8 mouse cellular contexts compared by ENCODE assay signal in the genomic region with DNA sequence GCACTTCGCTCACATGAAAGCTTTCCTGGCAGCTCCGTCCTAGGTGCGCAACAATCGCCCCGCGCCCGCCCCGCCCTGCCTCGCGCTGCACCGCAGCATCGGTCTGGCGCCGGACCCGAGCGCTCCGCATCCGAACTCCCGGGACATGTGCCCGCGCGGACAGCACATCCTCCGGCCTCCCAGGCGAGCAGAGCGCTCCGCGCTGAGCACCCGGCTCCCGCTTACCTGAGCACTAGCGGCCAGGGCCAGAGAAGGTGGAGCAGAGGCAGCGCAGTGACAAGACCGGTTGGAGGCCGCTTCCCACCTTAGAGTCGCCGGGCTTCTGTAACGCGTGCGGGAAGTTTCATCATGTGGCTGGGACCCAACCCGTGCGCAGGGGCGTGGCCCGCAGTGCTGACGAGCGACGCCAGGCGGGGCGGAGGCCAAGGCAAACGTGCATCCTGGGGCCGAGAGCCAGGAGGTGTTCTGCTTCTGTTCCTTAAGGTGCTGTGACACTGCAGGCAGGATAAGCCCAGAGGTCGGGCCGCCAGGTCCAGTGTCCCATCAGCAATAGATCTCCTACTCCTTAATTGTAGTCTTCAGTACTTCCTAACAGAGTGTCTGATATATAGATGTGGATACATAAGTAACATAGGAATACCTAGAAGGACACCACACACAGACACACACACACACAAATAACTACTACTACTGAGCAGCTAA. TPM values are rescaled to one million over a fixed set of nuclear protein-coding genes. Genes with fewer than 3 reads are reported as not detected.
DNase-seq lines count a peak whose midpoint lies in the region; ATAC-seq lines count a peak whose summit lies in the region.

A gene (minus strand): TSS at position 371 of the 702 bp plus-strand sequence.

- H3K4me1 ChIP-seq in forebrain, embryonic 11.5 days (replicated peaks; ENCODE audit: control insufficient read depth, insufficient read depth, low read length): 0 out of 2 replicates have a peak, but pooled peaks cover 2% of the 10 kb centered on the region
- peaks cover 5% of the 10 kb centered on the region for H3K4me1 ChIP-seq in heart, embryonic 16.5 days (ENCODE audit: control insufficient read depth, insufficient read depth, low read length)
- H3K4me1 ChIP-seq in liver, embryonic 13.5 days (replicated peaks): peaks cover 79% of the 10 kb centered on the region
- H3K4me1 ChIP-seq in stomach, embryonic 14.5 days (ENCODE audit: control insufficient read depth, insufficient read depth, low read length): no peaks in the 10 kb centered on the region

- peak within 1 kb of the TSS; percentile 74 for H3K9ac ChIP-seq in forebrain, embryonic 11.5 days (ENCODE audit: low read length)
- H3K9ac ChIP-seq in heart, embryonic 16.5 days (ENCODE audit: low read length): peak within 1 kb of the TSS; percentile 65
- H3K9ac ChIP-seq in liver, embryonic 13.5 days: peak within 1 kb of the TSS; percentile 94
- peak within 1 kb of the TSS; percentile 46 for H3K9ac ChIP-seq in stomach, embryonic 14.5 days (replicated peaks; ENCODE audit: low read depth, low read length)

- H3K9me3 ChIP-seq in forebrain, embryonic 11.5 days (ENCODE audit: control insufficient read depth, low read length): no peaks in the 10 kb centered on the region
- H3K9me3 ChIP-seq in heart, embryonic 16.5 days (replicated peaks; ENCODE audit: control insufficient read depth, low read length): no peaks in the 10 kb centered on the region
- no peaks in the 10 kb centered on the region for H3K9me3 ChIP-seq in liver, embryonic 13.5 days (replicated peaks)
- H3K9me3 ChIP-seq in stomach, embryonic 14.5 days (ENCODE audit: control insufficient read depth, low read depth, low read length): no peaks in the 10 kb centered on the region

- no peaks in the 10 kb centered on the region for H3K27me3 ChIP-seq in forebrain, embryonic 11.5 days (ENCODE audit: control insufficient read depth, insufficient read depth, low read length)
- H3K27me3 ChIP-seq in heart, embryonic 16.5 days (ENCODE audit: control insufficient read depth, insufficient read depth, low read length): no peaks in the 10 kb centered on the region
- no peaks in the 10 kb centered on the region for H3K27me3 ChIP-seq in liver, embryonic 13.5 days
- H3K27me3 ChIP-seq in stomach, embryonic 14.5 days (ENCODE audit: control insufficient read depth, insufficient read depth, low read length): no peaks in the 10 kb centered on the region

- peak; percentile 97 for ATAC-seq in forebrain, embryonic 11.5 days (replicated peaks; ENCODE audit: low FRiP score)
- peak; percentile 87 for ATAC-seq in heart, embryonic 16.5 days (replicated peaks; ENCODE audit: extremely low read depth, insufficient read depth, low FRiP score)
- peak; percentile 89 for ATAC-seq in liver, embryonic 13.5 days (ENCODE audit: low read depth)
- peak; percentile 96 for ATAC-seq in stomach, embryonic 14.5 days (ENCODE audit: insufficient number of reproducible peaks, insufficient read depth, low FRiP score, low read depth)

- peak within 1 kb of the TSS; percentile 94 for H3K4me2 ChIP-seq in forebrain, embryonic 11.5 days (ENCODE audit: low read depth, low read length, severe bottlenecking)
- H3K4me2 ChIP-seq in heart, embryonic 16.5 days (ENCODE audit: low read depth, low read length): peak within 1 kb of the TSS; percentile 82
- peak within 1 kb of the TSS; percentile 82 for H3K4me2 ChIP-seq in liver, embryonic 13.5 days
- H3K4me2 ChIP-seq in stomach, embryonic 14.5 days (replicated peaks; ENCODE audit: low read depth, low read length): peak within 1 kb of the TSS; percentile 94

- no peaks in the 10 kb centered on the region for H3K36me3 ChIP-seq in forebrain, embryonic 11.5 days (ENCODE audit: control insufficient read depth, insufficient read depth, low read length)
- H3K36me3 ChIP-seq in heart, embryonic 16.5 days (ENCODE audit: control insufficient read depth, insufficient read depth): no peaks in the 10 kb centered on the region
- peaks cover 18% of the 10 kb centered on the region for H3K36me3 ChIP-seq in liver, embryonic 13.5 days
- H3K36me3 ChIP-seq in stomach, embryonic 14.5 days (ENCODE audit: control insufficient read depth, insufficient read depth, low read length): no peaks in the 10 kb centered on the region

- peak; percentile 10 to 39 for DNase-seq in CD8-positive naive resting alpha-beta T cell, adult 2 months (ENCODE audit: low read depth in 2 of 2, low spot score in 2 of 2)
- peak; percentile 71 for DNase-seq in c-Kit-positive CD71-negative TER-119-negative erythroid progenitor cells, embryonic 14.5 days (ENCODE audit: low read depth)
- peak; percentile 91 for DNase-seq in forebrain, embryonic 11.5 days (ENCODE audit: low spot score)
- DNase-seq in kidney, postnatal 25 days: peak; percentile 72 to 84
- peak; percentile 89 for DNase-seq in liver, embryonic 13.5 days
- DNase-seq in natural killer cell, adult 2 months (ENCODE audit: low spot score in 2 of 2): peak; percentile 9 to 32

- peak within 1 kb of the TSS; percentile 66 for H3K4me3 ChIP-seq in forebrain, embryonic 11.5 days (ENCODE audit: low read depth, low read length)
- peak within 1 kb of the TSS; percentile 68 for H3K4me3 ChIP-seq in heart, embryonic 16.5 days (ENCODE audit: low read length)
- H3K4me3 ChIP-seq in liver, embryonic 13.5 days (replicated peaks): peak within 1 kb of the TSS; percentile 86
- H3K4me3 ChIP-seq in stomach, embryonic 14.5 days (ENCODE audit: low read depth, low read length): peak within 1 kb of the TSS; percentile 66

- no peak within 1 kb of the TSS for H3K27ac ChIP-seq in forebrain, embryonic 11.5 days (ENCODE audit: low read depth, low read length)
- H3K27ac ChIP-seq in heart, embryonic 16.5 days (ENCODE audit: low read length): no peak within 1 kb of the TSS
- peak within 1 kb of the TSS; percentile 93 for H3K27ac ChIP-seq in liver, embryonic 13.5 days
- H3K27ac ChIP-seq in stomach, embryonic 14.5 days (ENCODE audit: low read length): peak within 1 kb of the TSS; percentile 39; the same call in 1 of the 2 replicates

- under 1% methylated on average over 51 of the region's 51 CpGs for WGBS in forebrain, embryonic 11.5 days
- under 1% methylated on average over 51 of the region's 51 CpGs for WGBS in heart, embryonic 16.5 days
- under 1% methylated on average over 51 of the region's 51 CpGs for WGBS in liver, embryonic 13.5 days (ENCODE audit: insufficient replicate concordance)
- WGBS in stomach, embryonic 14.5 days: under 1% methylated on average over 50 of the region's 51 CpGs

RNA-seq across cellular contexts. Expression of the gene that starts here (rescaled TPM):
- polyA plus RNA-seq in forebrain, embryonic 11.5 days (2014; fragmentation: Nextera tagmentation; extraction: Ambion mirVana): 59.1 and 60.3 TPM in 2 replicates
- polyA plus RNA-seq in heart, embryonic 16.5 days (2015; fragmentation: Nextera tagmentation; extraction: Ambion mirVana): 20.0 and 20.2 TPM in 2 replicates
- polyA plus RNA-seq in liver, embryonic 13.5 days (2015; fragmentation: Nextera tagmentation; extraction: Ambion mirVana): 375 and 414 TPM in 2 replicates
- polyA plus RNA-seq in stomach, embryonic 14.5 days (2014; fragmentation: Nextera tagmentation; extraction: Ambion mirVana): 78.0 and 100 TPM in 2 replicates

Comparison
In these comparisons a context has a peak if more than half of its experiments do, and no peak if none do; other contexts are left out.
1. DNase-seq: peak in every context shown above with its lines; median percentile 91 in forebrain, embryonic 11.5 days; 89 in liver, embryonic 13.5 days; 78 in kidney, postnatal 25 days; 71 in c-Kit-positive CD71-negative TER-119-negative erythroid progenitor cells, embryonic 14.5 days; 24 in CD8-positive naive resting alpha-beta T cell, adult 2 months; 20 in natural killer cell, adult 2 months.
2. H3K27ac ChIP-seq: peak in liver, embryonic 13.5 days (single experiment) and stomach, embryonic 14.5 days (single experiment); none in forebrain, embryonic 11.5 days (single experiment) and heart, embryonic 16.5 days (single experiment).
3. Peak in every context shown above with its lines, with median percentiles within 50 percentile points of each other: ATAC-seq, H3K4me2 ChIP-seq, H3K4me3 ChIP-seq and H3K9ac ChIP-seq.